Mouse (Mus musculus) forebrain, postnatal 0 days (tissue): ENCODE measurements around the gene Rragc. TPM values are rescaled to one million over a fixed set of nuclear protein-coding genes. Genes with fewer than 3 reads are reported as not detected.

ENCODE experiments used
- ATAC-seq: fragments of 200-750 bp; cut with Nextera tagmentation; 2 replicates; pipeline ENCODE4 v1.8.0; 2017; ENCODE audit warnings: mild to moderate bottlenecking, moderate library complexity
- DNase-seq: peaks from one replicate; pipeline ENCODE4 v3.0.0-alpha.2; 2015
- H3K27ac ChIP-seq: fragments of 300-500 bp; sonication (generic); 2 replicates; pipeline ENCODE4 v1.5.1; 2014; ENCODE audit warnings: low read depth, mild to moderate bottlenecking, antibody characterized with exemption, low read length, moderate library complexity, mixed read lengths
- H3K27me3 ChIP-seq: fragments of 300-500 bp; sonication (generic); 2 replicates; pipeline ENCODE4 v1.6.1; 2014; ENCODE audit warnings: mild to moderate bottlenecking, low read length, mixed read lengths; ENCODE audit not compliant: insufficient read depth
- H3K36me3 ChIP-seq: fragments of 300-500 bp; sonication (generic); 2 replicates; pipeline ENCODE4 v1.6.1; 2014; ENCODE audit warnings: mild to moderate bottlenecking, moderate library complexity; ENCODE audit not compliant: insufficient read depth
- H3K4me1 ChIP-seq: fragments of 300-500 bp; sonication (generic); 2 replicates; pipeline ENCODE4 v1.6.1; 2014; ENCODE audit warnings: antibody characterized with exemption; ENCODE audit not compliant: insufficient read depth
- H3K4me2 ChIP-seq: fragments of 300-500 bp; sonication (generic); 2 replicates; pipeline ENCODE4 v1.6.1; 2014; ENCODE audit warnings: low read depth, mild to moderate bottlenecking, moderate library complexity
- H3K4me3 ChIP-seq: fragments of 300-500 bp; sonication (generic); 2 replicates; pipeline ENCODE4 v1.5.1; 2014; ENCODE audit warnings: low read depth, low read length, mixed read lengths
- H3K9ac ChIP-seq: fragments of 300-500 bp; sonication (generic); 2 replicates; pipeline ENCODE4 v1.6.1; 2014; ENCODE audit warnings: mild to moderate bottlenecking
- H3K9me3 ChIP-seq: fragments of 300-500 bp; sonication (generic); 2 replicates; pipeline ENCODE4 v1.6.1; 2016; ENCODE audit warnings: low read length
- CTCF ChIP-seq: sonication (generic); IDR thresholded peaks from 2 replicates; pipeline ENCODE4 v1.5.1; 2016; ENCODE audit warnings: antibody characterized with exemption, control low read depth, low read depth
- WGBS: fragments of 180-500 bp; shearing (Covaris S2); extraction: QIAGEN DNeasy Blood & Tissue Kit; methylation state at CpG from one replicate; pipeline ENCODE4 v1.1.7; 2014; 5-methylcytosine and 5-hydroxymethylcytosine counted together
- polyA plus RNA-seq: library from polyadenylated mRNA; unstranded; fragments of >200 nt; fragmentation: Nextera tagmentation; extraction: Ambion mirVana; gene quantifications from 2 replicates; pipeline ENCODE4 v1.2.1, GENCODE M21; 2015
- total RNA-seq: library from RNA; depleted of rRNA; stranded (reverse); fragments of >200 nt; gene quantifications from 2 replicates; pipeline ENCODE4 v1.2.3, GENCODE M21; 2014; rRNA removed

The Rragc gene
- total and polyA plus RNA-seq, 2 experiments from 2014 or later: 42.6 to 51.9 TPM

GRCm38 (mm10) chr4:123968663-123969321, 51.5 kb downstream of the Rragc start:
- Histone ChIP-seq H3K27ac (no peak overlapping the region), H3K9me3 (no peaks in the 10 kb centered on the region), H3K4me3 (no peak overlapping the region), H3K4me1 (no peaks in the 10 kb centered on the region), H3K4me2 (no peak overlapping the region), H3K27me3 (no peaks in the 10 kb centered on the region), H3K36me3 (no peaks in the 10 kb centered on the region), H3K9ac (no peak overlapping the region)
- 81% methylated on average over 8 of the region's 8 CpGs for WGBS
- no peak for ATAC-seq
- TF ChIP-seq CTCF: no peak
- no peak for DNase-seq

- H3K4me1 ChIP-seq: no peaks in the 10 kb centered on the region
- ATAC-seq (no peak), DNase-seq (no peak)
- WGBS: 75% methylated on average over 7 of the region's 7 CpGs
- no peak overlapping the region for H3K27ac ChIP-seq
- no peak overlapping the region for H3K4me2 ChIP-seq
- H3K36me3 ChIP-seq: no peaks in the 10 kb centered on the region
- no peaks in the 10 kb centered on the region for H3K9me3 ChIP-seq
- H3K27me3 ChIP-seq: no peaks in the 10 kb centered on the region
- no peak overlapping the region for H3K9ac ChIP-seq
- H3K4me3 ChIP-seq: no peak overlapping the region
- TF ChIP-seq CTCF: no peak
These were observed 52.2 kb downstream of the Rragc start for GRCm38 (mm10) chr4:123969458-123969857.

GRCm38 (mm10) chr4:123971059-123971458, 53.8 kb downstream of the Rragc start:
- DNase-seq: no peak

GRCm38 (mm10) chr4:123972423-123973049, 55.3 kb downstream of the Rragc start:
- Histone ChIP-seq H3K4me2 (peak overlapping the region; percentile 47), H3K36me3 (no peaks in the 10 kb centered on the region), H3K27ac (no peak overlapping the region), H3K4me1 (no peaks in the 10 kb centered on the region), H3K9me3 (no peaks in the 10 kb centered on the region), H3K27me3 (no peaks in the 10 kb centered on the region), H3K4me3 (peak overlapping the region; percentile 26), H3K9ac (no peak overlapping the region)
- WGBS: 9% methylated on average over 29 of the region's 29 CpGs
- no peak for TF ChIP-seq CTCF
- ATAC-seq (no peak), DNase-seq (no peak)

More at GRCm38 (mm10) chr4:123971059-123971458, 53.8 kb downstream of the Rragc start:
- Histone ChIP-seq H3K27me3 (no peaks in the 10 kb centered on the region), H3K36me3 (no peaks in the 10 kb centered on the region), H3K27ac (no peak overlapping the region), H3K9me3 (no peaks in the 10 kb centered on the region), H3K4me1 (no peaks in the 10 kb centered on the region), H3K4me3 (no peak overlapping the region), H3K9ac (no peak overlapping the region), H3K4me2 (no peak overlapping the region)
- peak; percentile 63 for TF ChIP-seq CTCF
- 78% methylated on average over 4 of the region's 4 CpGs for WGBS
- ATAC-seq: no peak

- DNase-seq: peak; percentile 39
- ATAC-seq: no peak
- H3K9me3 ChIP-seq: no peaks in the 10 kb centered on the region
- no peaks in the 10 kb centered on the region for H3K36me3 ChIP-seq
- H3K27me3 ChIP-seq: no peaks in the 10 kb centered on the region
- TF ChIP-seq CTCF: no peak
- no peak overlapping the region for H3K9ac ChIP-seq
- H3K4me2 ChIP-seq: no peak overlapping the region
- no peak overlapping the region for H3K27ac ChIP-seq
- H3K4me3 ChIP-seq: no peak overlapping the region
- 34% methylated on average over 5 of the region's 5 CpGs for WGBS
- no peaks in the 10 kb centered on the region for H3K4me1 ChIP-seq
These were observed 64.9 kb downstream of the Rragc start for GRCm38 (mm10) chr4:123982105-123982504.

Other genes with a start within 250 kb of the Rragc start
- 278 and 345 TPM in 2 replicates for gene Macf1, start 233.1 kb upstream of the Rragc start, total RNA-seq
- gene Macf1, start 233.1 kb upstream of the Rragc start, polyA plus RNA-seq: 42.9 and 58.2 TPM in 2 replicates
- 161 and 279 TPM in 2 replicates for gene Ndufs5, start 199.2 kb upstream of the Rragc start, total RNA-seq
- 536 and 634 TPM in 2 replicates for gene Ndufs5, start 199.2 kb upstream of the Rragc start, polyA plus RNA-seq
- 60.7 and 64.1 TPM in 2 replicates for gene Akirin1, start 167.1 kb upstream of the Rragc start, total RNA-seq
- gene Akirin1, start 167.1 kb upstream of the Rragc start, polyA plus RNA-seq: 65.9 and 69.0 TPM in 2 replicates
- 0.48 and 0.54 TPM in 2 replicates for gene Rhbdl2, start 129.6 kb upstream of the Rragc start, total RNA-seq
- 0.73 and 0.86 TPM in 2 replicates for gene Rhbdl2, start 129.6 kb upstream of the Rragc start, polyA plus RNA-seq
- gene 4933427I04Rik, start 57.8 kb upstream of the Rragc start, total RNA-seq: not detected in 2 replicates
- 0.09 and 0.11 TPM in 2 replicates for gene 4933427I04Rik, start 57.8 kb upstream of the Rragc start, polyA plus RNA-seq
- gene Mycbp, start 12.6 kb upstream of the Rragc start, total RNA-seq: 7.1 and 7.9 TPM in 2 replicates
- gene Mycbp, start 12.6 kb upstream of the Rragc start, polyA plus RNA-seq: 40.8 and 46.0 TPM in 2 replicates
- gene 4930535I16Rik, start 576 bp downstream of the Rragc start, total RNA-seq: not detected in 2 replicates
- gene 4930535I16Rik, start 576 bp downstream of the Rragc start, polyA plus RNA-seq: not detected in 2 replicates